Mouse (Mus musculus) frontal cortex, postnatal 25 days (tissue): ENCODE measurements around the gene Bclaf3.
"Not testable (repeated sequence)": the region's sequence is repeated elsewhere in the genome, so short reads cannot be mapped to it uniquely, and the experiment has no call there.

Source experiments
- DNase-seq, 2 experiments: peaks; one replicate each; pipeline ENCODE4 v3.0.0; 2022; ENCODE audit warnings: low spot score in 2 of 2

The Bclaf3 gene

DNA sequence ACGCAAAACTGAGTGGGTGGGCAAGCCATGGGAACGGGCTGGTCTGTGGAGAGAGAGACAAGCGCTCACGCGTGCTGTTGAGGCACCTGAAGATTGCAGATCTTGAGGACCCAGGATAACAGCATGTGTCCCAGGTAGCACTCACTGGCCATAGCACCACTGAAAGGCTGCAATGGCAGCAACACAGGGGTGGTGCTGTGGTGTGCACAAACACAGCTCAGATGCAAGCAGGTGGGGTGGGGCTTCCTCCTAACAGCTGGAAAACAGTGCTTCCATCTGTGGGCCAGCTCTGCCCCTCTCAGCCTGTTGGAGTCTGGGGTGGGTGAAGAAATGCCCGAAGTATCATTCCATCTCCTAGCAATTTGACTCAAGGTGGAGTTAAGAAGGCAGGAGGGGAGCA is at the start of gene Bclaf3:
Bclaf3 (plus strand) TSS at position 301 of the 400 bp plus-strand sequence.
- DNase-seq, result no peak

DNA sequence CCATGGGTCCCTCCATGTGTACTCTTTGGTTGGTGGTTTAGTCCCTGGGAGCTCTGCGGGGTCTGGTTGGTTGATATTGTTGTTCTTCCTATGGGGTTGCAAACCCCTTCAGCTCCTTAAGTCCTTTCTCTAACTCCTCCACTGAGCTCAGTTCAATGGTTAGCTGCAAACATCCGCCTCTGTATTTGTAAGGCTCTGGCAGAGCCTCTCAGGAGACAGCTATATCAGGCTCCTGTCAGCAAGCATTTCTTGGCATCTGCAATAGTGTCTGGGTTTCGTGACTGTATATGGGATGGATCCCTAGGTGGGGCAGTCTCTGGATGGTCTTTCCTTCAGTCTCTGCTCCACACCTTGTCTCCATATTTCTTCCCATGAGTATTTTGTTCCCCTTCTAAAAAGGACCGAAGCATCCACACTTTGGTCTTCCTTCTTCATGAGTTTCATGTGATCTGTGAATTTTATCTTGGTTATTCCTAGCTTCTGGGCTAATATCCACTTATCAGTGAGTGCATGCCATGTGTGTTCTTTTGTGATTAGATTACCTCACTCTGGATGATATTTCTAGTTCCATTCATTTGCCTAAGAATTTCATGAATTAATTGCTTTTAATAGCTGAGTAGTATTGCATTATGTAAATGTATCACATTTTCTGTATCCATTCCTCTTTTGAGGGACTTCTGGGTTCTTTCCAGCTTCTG is 48.1 kb upstream of the Bclaf3 start:
- not testable (repeated sequence) for DNase-seq

DNA sequence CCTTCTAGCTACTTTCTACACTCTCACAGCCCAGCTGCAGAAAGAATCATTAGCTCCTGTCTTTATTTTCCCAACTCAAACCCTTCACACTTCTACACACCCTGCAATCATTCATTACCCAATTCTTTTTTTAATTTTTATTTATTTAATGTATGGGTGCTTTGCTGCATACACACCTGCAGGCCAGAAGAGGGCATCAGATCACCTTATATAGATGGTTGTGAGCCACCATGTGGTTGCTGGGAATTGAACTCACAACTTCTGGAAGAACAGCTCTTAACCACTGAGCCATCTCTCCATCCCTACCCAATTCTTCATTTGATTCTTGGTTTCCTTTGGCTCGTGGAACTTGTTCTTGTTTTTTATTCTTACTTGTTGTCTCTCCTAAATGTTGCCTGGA is 42.2 kb upstream of the Bclaf3 start:
- no peak for DNase-seq

DNA sequence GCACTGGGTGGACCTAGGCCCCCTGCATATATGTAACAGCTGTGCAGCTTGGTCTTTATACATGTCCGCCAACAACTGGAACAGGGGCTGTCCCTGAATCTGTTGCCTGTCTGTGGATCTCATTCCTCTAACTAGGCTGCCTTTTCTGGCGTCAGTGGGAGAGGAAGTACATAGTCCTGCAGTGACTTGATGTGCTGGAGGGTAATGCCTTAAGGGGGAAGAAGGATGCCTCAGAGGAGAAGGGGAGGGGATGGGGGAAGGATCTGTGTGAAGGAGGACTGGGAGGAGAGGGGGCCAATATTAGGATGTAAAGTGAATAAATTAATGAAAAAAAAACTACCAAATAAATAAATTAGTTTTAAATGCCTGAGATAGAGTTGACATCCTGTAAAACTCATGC is 23.3 kb upstream of the Bclaf3 start:
- DNase-seq, result no peak

DNA sequence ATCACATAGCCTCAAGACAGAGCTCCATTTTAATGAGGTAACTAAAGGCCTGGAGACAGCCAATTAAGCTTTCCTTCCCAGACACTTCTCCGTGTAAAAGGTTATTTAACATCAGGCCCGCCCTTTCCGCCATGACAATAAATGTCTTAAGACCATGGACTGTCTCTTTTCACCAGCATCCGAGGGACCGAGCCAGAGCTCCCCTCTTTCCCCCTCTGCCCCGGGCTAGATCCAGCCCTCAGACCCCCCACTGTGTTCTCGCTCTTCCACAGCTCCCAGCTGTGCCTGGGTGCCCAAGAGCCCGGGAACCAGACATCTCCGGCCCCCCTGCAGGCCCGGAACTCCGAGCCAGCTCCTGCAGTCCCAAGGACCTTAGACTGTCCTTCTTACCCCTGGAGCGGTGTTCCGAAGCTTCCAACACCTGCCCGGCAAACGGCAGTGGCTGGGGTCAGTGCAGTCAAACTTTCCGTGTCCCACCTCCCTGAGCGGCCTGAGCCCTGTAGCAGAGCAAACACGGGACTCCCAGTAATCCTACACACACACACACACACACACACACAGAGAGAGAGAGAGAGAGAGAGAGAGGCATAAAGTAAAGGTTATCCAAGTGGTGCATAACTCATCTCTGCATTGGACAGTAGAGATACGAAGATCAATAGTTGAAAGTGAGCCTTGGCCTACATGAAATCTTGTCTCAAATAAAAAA is 18.0 kb upstream of the Bclaf3 start:
- DNase-seq, result no peak

DNA sequence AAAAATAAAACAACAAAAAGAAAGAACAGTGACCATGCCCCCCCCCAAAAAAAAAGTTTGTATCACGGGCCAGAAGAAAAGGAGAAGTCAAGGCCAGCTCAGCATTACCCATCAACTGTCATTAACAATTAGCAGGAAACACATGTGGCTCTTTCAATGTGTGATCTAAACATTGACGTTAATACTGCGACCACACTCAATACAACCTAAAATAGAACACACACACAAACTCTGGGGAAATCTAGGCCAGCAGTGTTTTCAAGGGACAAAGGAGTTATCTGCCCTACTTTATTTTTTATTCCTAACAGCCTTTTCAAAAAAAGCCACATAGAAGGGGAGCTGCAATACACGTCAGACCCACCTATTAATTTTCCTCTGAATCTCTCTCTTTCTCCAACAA is 17.4 kb upstream of the Bclaf3 start:
- DNase-seq, result no peak

DNA sequence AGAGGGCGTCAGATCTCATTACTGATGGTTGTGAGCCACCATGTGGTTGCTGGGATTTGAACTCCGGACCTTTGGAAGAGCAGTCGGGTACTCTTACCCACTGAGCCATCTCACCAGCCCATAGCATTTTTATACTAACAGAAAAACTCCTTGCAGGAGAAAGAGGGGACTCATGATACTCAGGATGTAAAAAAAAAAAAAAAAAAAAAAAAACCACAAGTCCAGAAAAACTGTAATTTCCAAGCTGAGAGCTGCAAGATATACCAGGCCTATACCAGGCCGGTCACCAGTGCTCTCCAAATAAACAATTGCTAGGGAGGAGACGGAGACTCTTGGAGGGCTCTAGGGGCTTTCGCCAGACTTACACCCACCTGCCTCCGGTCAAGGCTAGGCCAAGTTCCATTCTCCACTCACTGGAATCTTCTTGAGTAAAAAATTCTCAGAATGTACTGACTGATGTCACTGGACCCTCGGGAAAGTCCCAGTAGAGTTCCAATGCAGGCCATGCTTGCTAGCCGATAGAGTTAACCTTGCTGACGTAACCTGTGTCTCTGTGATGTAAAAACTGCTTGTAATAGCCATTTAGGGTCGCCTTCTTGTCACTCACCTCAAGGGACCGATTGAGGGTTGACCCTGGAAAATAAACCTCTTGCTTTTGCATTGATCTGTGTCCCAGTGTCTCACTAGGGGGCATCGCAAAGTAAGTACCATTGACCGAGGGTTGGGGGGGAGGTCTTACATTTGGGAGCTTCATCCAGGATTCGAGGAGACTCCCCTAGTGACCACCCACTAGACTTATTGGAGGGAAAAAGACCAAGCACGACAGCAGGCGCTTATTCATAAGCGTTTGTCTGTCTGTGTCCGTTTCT is 16.4 kb upstream of the Bclaf3 start:
- DNase-seq, result no peak

DNA sequence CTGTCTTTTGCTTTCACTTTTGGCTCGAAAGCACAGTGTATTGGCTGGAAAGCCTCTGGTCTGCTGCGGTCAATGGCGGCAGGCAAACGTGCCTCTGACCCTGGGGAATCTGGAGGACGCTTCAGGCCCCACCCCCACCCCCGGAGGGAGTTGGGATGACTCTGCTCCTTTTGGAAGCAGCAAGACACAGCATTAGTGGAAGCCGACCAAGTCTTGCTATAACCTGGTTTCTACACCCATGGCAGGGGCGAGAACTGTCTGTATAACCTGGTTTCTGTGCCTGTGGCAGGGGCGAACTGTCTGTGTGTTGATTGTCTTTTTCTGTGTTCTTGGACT is 15.8 kb upstream of the Bclaf3 start:
- no peak for DNase-seq

DNA sequence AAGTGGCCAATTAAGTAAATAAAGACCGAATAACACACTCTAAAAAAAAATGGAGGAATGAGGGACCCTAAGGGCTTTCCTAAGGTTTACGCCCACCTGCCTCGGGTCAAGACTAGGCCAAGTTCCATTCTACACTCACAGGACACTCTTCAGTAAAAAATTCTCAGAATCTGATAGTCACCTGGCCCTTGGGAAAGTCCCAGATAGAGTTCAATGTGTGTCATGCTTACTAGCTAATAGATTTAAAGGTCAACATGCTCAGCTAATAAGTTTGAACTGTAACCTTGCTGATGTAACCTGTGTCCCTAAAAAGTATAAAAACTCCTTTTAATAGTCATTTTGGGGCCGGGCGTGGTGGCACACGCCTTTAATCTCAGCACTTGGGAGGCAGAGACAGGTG is 10.9 kb upstream of the Bclaf3 start:
- DNase-seq, result no peak

DNA sequence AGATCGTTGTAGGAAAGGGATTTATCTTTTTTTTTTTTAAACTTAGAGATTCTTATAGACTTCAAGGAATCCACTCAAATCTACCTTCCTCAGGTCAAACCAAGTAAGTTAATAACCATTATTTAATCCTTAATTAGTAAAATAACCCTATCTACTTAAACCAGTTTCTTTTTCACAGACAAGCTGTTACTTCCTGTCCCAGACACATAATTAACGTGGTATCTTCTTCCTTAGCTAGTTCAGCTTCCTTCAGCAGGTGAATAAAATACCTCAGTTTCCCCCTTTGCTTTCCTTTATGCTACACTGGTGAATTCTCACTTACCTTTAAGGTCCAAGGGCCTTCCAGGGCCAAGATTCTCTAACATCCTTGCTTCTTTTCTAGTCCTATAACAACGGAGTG is 4.7 kb upstream of the Bclaf3 start:
- DNase-seq, result no peak

DNA sequence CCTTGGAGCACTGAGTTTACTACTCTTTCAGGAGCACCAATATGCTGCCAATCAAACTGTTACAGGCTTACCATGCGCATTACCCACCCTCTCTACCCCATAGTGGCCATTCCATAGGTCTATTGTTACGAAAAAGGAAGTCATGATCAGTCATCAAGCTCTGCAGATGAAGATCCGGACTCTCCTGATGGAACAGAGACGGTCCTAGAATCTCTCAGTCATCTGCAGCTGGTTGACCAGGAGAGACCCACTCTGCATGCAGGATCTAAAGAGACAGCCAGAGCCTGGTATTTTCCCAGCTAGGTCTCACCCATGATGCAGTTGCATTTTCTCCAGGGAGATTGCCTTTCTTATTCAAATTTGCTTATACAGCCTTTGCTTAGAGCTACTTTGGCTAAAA is 3.8 kb upstream of the Bclaf3 start:
- no peak for DNase-seq

DNA sequence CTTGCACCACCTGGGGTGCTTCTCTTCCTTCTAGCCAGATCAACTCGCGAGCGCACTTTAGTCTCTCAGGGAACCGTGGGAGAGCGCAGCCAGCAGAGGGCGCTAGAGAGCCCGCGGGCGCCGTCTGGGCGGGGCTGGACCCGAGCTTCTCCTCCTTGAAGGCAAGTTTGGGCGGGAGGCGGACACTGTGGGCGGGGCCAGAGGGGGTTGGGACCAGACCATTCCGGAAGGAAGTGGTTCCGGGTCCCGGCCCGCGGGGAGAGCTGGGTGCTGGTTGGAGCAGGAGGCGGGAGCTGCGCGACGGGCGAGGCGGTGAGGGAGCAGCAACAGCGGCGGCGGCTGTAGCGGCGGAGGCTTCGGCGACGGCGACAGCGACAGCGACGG is 5.9 kb downstream of the Bclaf3 start:
- peak; percentile 79 to 89 for DNase-seq

DNA sequence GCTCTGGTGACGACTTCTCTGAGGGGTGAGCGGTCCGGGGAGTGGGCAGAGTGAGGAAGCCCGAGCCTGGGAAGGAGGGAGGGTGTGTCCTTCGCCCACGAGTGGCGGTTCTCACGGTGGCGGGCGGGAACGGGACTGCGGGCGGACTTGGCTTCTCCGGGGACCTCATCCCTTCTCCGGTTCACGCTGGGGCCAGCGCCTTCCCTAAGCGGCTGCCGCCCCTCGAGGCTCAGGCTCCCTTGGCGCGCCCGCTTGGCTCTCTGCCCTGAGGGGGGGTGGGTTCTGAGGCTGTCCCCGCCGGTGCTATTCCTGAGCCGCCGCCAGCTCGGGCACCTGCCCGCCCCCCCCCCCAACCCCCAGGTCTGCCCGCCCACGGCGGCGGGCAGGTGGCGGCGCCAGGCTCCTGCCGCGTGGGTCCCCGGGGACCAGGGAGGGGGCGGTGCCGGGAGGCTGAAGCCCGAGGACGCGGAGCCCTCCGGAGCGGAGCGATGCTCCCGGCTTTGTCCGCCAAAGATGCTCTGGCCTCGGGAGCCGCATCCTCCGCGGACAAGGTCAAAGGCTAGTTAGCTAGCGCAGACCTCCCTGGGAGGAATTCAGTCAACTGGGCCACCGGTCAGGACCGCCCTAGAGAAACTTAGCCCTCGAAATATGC is 6.4 kb downstream of the Bclaf3 start:
- DNase-seq, result no peak

DNA sequence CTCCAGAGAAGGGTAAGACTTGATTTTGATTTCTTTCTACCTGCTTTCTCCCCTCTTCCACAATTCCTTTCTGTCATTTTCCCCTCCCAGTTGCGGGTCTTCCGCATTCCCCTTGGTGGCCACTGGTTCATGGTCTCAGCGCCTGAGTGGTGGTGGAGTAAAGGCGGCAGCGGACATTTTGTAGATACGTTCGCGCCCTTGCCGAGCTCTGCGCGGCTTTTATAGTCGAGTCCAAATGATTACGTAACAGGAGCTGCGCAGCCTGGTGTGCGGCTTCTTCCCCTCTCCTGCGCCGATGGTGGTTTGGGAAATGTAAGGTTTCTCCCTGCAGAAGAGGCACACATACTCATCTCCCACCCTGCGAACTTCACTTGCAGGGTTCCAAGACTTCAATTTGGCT is 15.4 kb downstream of the Bclaf3 start:
- DNase-seq, result no peak

DNA sequence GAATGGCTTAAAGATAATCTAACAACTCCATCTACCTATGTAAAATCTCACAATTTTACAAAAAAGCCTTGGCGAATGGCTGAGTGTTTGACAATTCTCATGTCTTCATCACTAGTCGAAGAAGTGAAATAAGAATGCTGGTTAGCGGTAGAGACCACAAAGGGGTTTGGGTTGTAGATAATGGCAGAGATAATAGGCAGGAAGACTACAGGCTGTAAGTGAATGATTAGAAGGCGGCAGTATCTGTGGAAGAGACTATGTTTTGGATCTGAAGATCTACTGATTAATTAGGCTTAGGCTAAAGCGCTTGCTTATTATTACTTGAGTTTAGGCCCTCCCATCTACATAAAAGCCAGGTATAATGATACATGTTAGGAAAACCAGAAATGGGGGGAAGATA is 20.6 kb downstream of the Bclaf3 start:
- no peak for DNase-seq

DNA sequence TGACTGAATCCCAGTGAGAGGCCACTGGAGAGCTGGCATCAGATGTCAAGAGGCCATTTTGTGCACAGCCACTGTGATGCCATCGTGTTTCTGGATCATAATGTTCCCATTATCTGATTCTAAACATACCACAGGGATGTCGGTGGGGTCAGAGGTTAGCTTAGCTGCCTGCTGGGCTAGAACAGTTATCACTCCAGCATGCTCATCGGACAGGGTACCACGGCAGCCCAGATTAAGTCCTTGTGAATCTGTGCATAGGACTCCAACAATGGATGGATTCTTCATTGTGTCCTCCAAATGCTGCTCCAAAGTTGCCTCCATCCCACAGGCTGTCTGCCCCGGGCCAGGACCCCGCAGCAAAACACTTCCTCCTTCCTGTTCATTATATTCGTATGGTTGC is 58.2 kb downstream of the Bclaf3 start:
- not testable (repeated sequence) for DNase-seq

DNA sequence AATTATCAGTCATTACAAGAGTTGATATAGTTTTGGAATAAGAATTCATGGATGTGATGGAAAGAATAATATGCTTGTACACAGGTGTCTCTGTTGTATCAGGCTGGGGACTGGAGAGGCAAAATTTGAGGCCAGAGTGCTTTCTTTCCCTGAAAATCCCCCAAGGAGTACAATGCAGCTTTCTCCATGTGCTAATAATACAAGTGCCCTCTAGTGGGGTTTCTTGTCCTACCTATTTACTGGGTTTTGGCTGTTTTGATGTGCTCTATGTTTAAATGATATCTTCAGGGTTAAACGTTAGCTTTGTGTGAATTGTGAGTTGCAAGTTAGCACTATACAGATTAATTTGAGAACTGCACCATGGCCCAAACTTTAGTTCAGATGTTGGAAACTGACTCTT is 65.1 kb downstream of the Bclaf3 start:
- DNase-seq, result no peak

DNA sequence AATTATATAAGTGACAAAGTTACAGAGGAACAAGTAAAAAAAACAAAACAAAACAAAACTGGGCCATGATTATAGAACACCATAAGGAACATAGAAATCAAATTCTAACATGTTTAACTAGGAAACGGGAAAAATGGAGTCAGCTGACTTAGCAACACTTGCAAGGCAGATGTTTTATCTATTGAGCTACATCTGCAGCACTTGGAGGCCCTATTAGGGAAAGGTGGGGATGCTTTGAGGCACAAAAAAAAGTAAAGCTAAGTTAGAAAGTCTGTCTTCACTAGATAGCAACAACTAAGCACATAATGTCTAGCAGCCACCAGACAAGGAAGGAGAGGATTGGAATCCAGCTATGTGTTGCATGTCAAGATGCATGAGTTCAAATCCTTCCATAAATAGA is 71.0 kb downstream of the Bclaf3 start:
- no peak for DNase-seq

DNA sequence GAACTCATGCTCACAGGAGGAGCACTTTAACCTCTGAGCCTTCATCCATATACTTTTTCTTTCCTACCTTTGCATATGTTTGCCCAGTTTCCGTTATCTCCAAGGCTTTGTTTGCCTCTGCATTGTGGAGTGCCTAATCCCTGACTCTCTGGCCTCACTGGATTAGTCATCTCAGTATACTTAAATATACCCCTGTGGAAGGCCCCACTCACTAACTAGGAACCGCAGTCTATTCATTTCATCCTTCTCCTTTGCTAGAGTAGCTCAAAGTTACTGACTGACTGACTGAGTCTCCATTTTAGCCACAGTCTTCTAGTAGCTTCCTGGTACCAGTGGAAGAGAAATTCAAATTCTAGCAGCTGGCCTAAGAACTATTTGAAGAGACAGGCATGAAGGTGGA is 78.3 kb downstream of the Bclaf3 start:
- no peak for DNase-seq

DNA sequence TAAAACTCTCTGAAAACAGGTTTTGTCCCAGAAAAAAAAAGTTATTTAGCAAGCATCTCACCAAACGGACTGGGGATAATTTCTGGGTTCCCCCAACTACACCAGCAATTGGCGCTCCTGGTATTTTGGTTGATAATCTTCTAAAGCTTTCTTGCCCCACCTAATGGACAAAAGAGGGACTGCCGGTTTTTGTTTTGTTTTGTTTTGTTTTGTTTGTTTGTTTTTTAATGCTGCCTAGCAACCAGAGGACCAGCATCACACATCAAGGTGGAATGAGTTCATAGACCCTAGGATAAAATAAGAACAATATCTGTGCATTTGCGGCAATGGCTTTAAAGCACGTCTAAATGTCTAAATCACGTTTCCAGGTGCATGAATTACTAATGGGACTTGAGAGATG is 80.4 kb downstream of the Bclaf3 start:
- DNase-seq, result no peak

DNA sequence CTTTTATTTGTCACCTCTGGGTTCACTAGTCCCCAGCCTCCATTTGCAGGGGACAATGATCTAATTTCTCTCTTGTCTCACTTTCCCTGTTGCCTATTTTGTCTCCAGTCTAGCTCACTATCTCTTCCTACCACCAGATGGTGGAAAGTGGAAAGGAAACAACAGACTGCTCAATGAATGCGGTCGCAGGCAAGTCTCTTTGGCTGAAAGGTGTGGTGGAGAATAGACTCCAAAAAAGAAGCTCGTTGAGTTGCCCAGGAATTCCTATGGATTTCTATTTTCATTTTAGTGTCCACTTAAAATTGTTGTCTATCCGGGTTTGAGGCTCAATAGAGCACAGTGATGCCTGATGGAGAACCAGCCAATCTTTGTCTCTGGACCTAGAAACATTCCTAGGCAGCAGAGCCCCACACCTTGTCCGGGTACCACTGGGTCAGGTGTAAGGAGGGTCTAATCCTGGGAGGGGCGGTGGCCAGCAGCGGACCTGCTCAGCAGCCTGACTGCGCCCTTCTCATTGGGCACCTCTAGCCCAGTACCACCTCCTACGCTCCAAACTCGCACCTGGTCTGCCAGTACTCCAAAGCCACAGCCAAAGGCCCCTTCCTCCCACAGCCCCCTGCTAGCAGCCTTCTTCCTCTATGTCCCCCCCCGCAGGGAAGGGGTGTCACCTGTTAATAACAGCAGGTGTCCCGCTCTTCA is 99.9 kb downstream of the Bclaf3 start:
- DNase-seq, result no peak
